Mouse (Mus musculus) neural tube, embryonic 14.5 days (tissue): ENCODE measurements at regions not wholly inside any gene's neighbourhood (a gene's known extent, or its start where the extent isn't known, plus 50 kb on each side); places are given as distances from the start of the nearest gene placed in this dataset.
A peak's percentile ranks its signal among the peaks of the same experiment; 100 is the strongest.

Experiments used
- ATAC-seq: fragments of 200-750 bp; cut with Nextera tagmentation; 2 replicates; pipeline ENCODE4 v1.8.0; 2017; ENCODE audit warnings: low read depth, mild to moderate bottlenecking, moderate TSS enrichment, moderate library complexity
- H3K27ac ChIP-seq: fragments of 300-500 bp; sonication (generic); 2 replicates; pipeline ENCODE4 v1.5.1; 2014; ENCODE audit warnings: low read depth, mild to moderate bottlenecking, control low read depth, low read length, moderate library complexity, mixed read lengths
- H3K27me3 ChIP-seq: fragments of 300-500 bp; sonication (generic); 2 replicates; pipeline ENCODE4 v1.6.1; 2014; ENCODE audit warnings: low read length; ENCODE audit not compliant: control insufficient read depth, insufficient read depth
- H3K36me3 ChIP-seq: fragments of 300-500 bp; sonication (generic); 2 replicates; pipeline ENCODE4 v1.6.1; 2014; ENCODE audit warnings: low read length, mixed read lengths; ENCODE audit not compliant: control insufficient read depth, insufficient read depth
- H3K4me1 ChIP-seq: fragments of 300-500 bp; sonication (generic); 2 replicates; pipeline ENCODE4 v1.6.1; 2014; ENCODE audit warnings: low read length; ENCODE audit not compliant: control insufficient read depth, insufficient read depth
- H3K4me2 ChIP-seq: fragments of 300-500 bp; sonication (generic); 2 replicates; pipeline ENCODE4 v1.6.1; 2014; ENCODE audit warnings: mild to moderate bottlenecking, low read depth, low read length, control low read depth
- H3K4me3 ChIP-seq: fragments of 300-500 bp; sonication (generic); 2 replicates; pipeline ENCODE4 v1.5.1; 2014; ENCODE audit warnings: low read depth, low read length, control low read depth, mixed read lengths
- H3K9ac ChIP-seq: fragments of 300-500 bp; sonication (generic); replicated peaks from 2 replicates; pipeline ENCODE4 v1.6.1; 2014; ENCODE audit warnings: low read depth, mild to moderate bottlenecking, control low read depth, low read length, mixed read lengths
- H3K9me3 ChIP-seq: fragments of 300-500 bp; sonication (generic); 2 replicates; pipeline ENCODE4 v1.6.1; 2016; ENCODE audit warnings: low read length; ENCODE audit not compliant: control insufficient read depth
- WGBS: fragments of 180-500 bp; shearing (Covaris S2); extraction: QIAGEN DNeasy Blood & Tissue Kit; methylation state at CpG from one replicate; pipeline ENCODE4 v1.1.7; 2014; 5-methylcytosine and 5-hydroxymethylcytosine counted together

DNA sequence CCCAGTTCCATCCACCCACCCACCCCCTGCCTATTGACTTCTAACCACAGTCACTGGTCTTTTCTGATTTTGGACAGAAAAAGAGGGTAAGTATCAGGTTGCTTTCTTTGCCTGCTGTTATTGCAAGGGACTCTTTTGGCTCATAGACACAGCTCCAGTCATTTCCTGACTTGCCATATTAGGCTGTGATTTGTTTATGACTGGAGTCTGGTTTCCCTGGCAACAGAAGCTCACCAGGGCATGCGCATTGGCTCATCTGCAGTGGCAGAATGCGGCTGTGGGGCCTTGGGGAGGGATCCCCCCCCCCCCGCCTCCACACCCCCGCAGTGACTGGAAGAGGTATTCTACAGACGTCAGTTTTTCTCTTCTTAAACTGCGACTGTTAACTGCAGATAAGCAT lies 65.9 kb downstream of the Cdr1 start:
- Histone ChIP-seq H3K4me1 (no peaks in the 10 kb centered on the region), H3K27me3 (no peaks in the 10 kb centered on the region), H3K4me3 (no peak overlapping the region), H3K9ac (no peak overlapping the region), H3K36me3 (no peaks in the 10 kb centered on the region), H3K9me3 (no peaks in the 10 kb centered on the region), H3K4me2 (peak overlapping the region; percentile 5), H3K27ac (no peak overlapping the region)
- 30% methylated on average over 6 of the region's 6 CpGs for WGBS
- ATAC-seq = peak; percentile 53; the same call in 1 of the 2 replicates

DNA sequence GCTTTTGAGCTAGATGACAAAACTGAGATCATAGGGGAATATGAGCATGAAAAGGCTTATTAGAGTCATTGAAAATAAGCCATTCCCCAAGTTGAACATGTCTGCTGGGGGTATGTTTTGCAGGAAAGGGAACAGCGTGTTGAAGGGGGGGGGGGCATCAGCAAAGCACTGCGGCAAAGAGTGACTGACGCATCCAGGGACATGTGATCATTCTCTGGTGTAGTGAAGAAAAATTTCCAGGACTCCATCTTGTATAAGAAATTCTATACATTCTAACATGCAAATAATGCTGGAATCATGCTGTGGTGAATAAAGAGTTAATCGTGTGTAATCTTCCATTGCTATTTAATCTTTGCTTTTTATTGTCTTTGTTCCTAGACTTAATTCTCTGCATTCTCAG lies 68.0 kb downstream of the Cdr1 start:
- Histone ChIP-seq H3K27ac (no peak overlapping the region), H3K9ac (0 out of 2 replicates have a peak overlapping the region, but pooled peaks have one; percentile 43), H3K4me3 (peak overlapping the region; percentile 38), H3K36me3 (no peaks in the 10 kb centered on the region), H3K27me3 (no peaks in the 10 kb centered on the region), H3K9me3 (no peaks in the 10 kb centered on the region), H3K4me1 (no peaks in the 10 kb centered on the region), H3K4me2 (no peak overlapping the region)
- peak; percentile 42; the same call in 1 of the 2 replicates for ATAC-seq
- WGBS = 62% methylated on average over 4 of the region's 4 CpGs

DNA sequence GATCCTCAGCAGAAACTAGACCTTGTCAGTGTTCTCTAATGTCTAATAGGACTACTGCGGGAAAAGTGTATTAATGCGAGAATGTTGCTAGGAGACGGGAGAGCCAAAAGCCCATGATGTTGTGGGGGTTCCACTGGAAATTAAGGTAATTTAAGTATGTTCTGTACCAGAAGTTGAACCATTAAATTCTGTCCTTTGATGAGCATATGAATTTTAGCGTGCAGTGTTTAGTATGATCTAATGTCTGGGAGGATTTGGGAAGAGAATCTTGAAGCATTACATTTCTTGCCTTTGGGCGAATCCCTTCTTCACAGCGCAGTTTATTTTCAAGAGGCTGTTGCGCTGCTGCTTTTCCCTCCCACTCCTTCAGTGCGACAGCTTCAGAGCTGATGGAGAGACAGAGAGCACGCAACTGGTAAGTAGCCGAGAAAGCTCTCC lies 69.3 kb downstream of the Cdr1 start:
- WGBS = 24% methylated on average over 10 of the region's 10 CpGs
- Histone ChIP-seq H3K36me3 (no peaks in the 10 kb centered on the region), H3K9me3 (no peaks in the 10 kb centered on the region), H3K9ac (peak overlapping the region; percentile 22; the same call in 1 of the 2 replicates), H3K4me1 (no peaks in the 10 kb centered on the region), H3K27ac (no peak overlapping the region), H3K27me3 (no peaks in the 10 kb centered on the region), H3K4me2 (peak overlapping the region; percentile 29; the same call in 1 of the 2 replicates), H3K4me3 (peak overlapping the region; percentile 38)
- peak; percentile 80 for ATAC-seq
